9 mouse cellular contexts compared by ENCODE assay signal in genomic region chr12:70495282-70495922, GRCm38 (mm10). TPM values are rescaled to one million over a fixed set of nuclear protein-coding genes. Genes with fewer than 3 reads are reported as not detected.
A peak's percentile ranks its signal among the peaks of the same experiment; 100 is the strongest.
DNase-seq lines count a peak whose midpoint lies in the region; ATAC-seq lines count a peak whose summit lies in the region.
"Had no signal": no experiment of that assay in that cellular context is flagged by ENCODE, and none has a peak within 500 bp of the region (broad histone marks: within the 10 kb centered on the region; RNA-seq: fewer than 3 reads in every experiment).

No protein-coding gene starts in this region.

- WGBS in hindbrain, embryonic 13.5 days, result 56% methylated on average over 4 of the region's 4 CpGs
- 65% methylated on average over 4 of the region's 4 CpGs for WGBS in hindbrain, embryonic 10.5 days
- WGBS in embryonic facial prominence, embryonic 12.5 days, result 58% methylated on average over 4 of the region's 4 CpGs
- 68% methylated on average over 4 of the region's 4 CpGs for WGBS in kidney, embryonic 16.5 days

- H3K9ac ChIP-seq in hindbrain, embryonic 13.5 days, result no peak overlapping the region
- H3K9ac ChIP-seq in embryonic facial prominence, embryonic 12.5 days, result no peak overlapping the region
- H3K9ac ChIP-seq in kidney, embryonic 16.5 days (replicated peaks; ENCODE audit: low read length), result no peak overlapping the region
- H3K9ac ChIP-seq: neural tube, embryonic 13.5 days had no signal

- H3K4me1 ChIP-seq in hindbrain, embryonic 13.5 days (replicated peaks), result peaks cover 7% of the 10 kb centered on the region
- peaks cover 14% of the 10 kb centered on the region for H3K4me1 ChIP-seq in hindbrain, embryonic 10.5 days (replicated peaks)
- H3K4me1 ChIP-seq in embryonic facial prominence, embryonic 12.5 days, result peaks cover 12% of the 10 kb centered on the region
- H3K4me1 ChIP-seq in kidney, embryonic 16.5 days (ENCODE audit: insufficient read depth, low read length), result no peaks in the 10 kb centered on the region

- peak; percentile 50; the same call in 1 of the 2 replicates for ATAC-seq in hindbrain, embryonic 13.5 days (ENCODE audit: low FRiP score)
- ATAC-seq in embryonic facial prominence, embryonic 12.5 days (ENCODE audit: insufficient number of reproducible peaks, insufficient read depth, low FRiP score, low TSS enrichment), result 0 out of 2 replicates have a peak, but pooled peaks have one; percentile 16
- peak; percentile 65 for ATAC-seq in kidney, embryonic 16.5 days (ENCODE audit: low FRiP score, low TSS enrichment)

- no peak overlapping the region for H3K4me2 ChIP-seq in hindbrain, embryonic 13.5 days
- H3K4me2 ChIP-seq in embryonic facial prominence, embryonic 12.5 days (replicated peaks), result no peak overlapping the region
- no peak overlapping the region for H3K4me2 ChIP-seq in kidney, embryonic 16.5 days (replicated peaks; ENCODE audit: low read depth, low read length)
- H3K4me2 ChIP-seq: neural tube, embryonic 13.5 days had no signal

- DNase-seq in hindbrain, embryonic 10.5 days (ENCODE audit: low spot score), result no peak
- DNase-seq in Muller cell, postnatal 12 days (ENCODE audit: inconsistent ontology term), result peak; percentile 36
- peak; percentile 34 for DNase-seq in retina, adult 2 months (ENCODE audit: low read depth, low spot score)
- DNase-seq in left cerebral cortex, postnatal 4 days, result no peak
- DNase-seq in ovary, postnatal 10 days (ENCODE audit: low spot score), result no peak

- no peaks in the 10 kb centered on the region for H3K27me3 ChIP-seq in hindbrain, embryonic 13.5 days
- H3K27me3 ChIP-seq in hindbrain, embryonic 10.5 days (ENCODE audit: insufficient read depth, poor library complexity, severe bottlenecking), result no peaks in the 10 kb centered on the region
- H3K27me3 ChIP-seq in embryonic facial prominence, embryonic 12.5 days, result no peaks in the 10 kb centered on the region
- no peaks in the 10 kb centered on the region for H3K27me3 ChIP-seq in kidney, embryonic 16.5 days (ENCODE audit: insufficient read depth, low read length)
- H3K27me3 ChIP-seq: neural tube, embryonic 13.5 days had no signal

- no peaks in the 10 kb centered on the region for H3K36me3 ChIP-seq in hindbrain, embryonic 13.5 days
- no peaks in the 10 kb centered on the region for H3K36me3 ChIP-seq in hindbrain, embryonic 10.5 days
- no peaks in the 10 kb centered on the region for H3K36me3 ChIP-seq in embryonic facial prominence, embryonic 12.5 days
- no peaks in the 10 kb centered on the region for H3K36me3 ChIP-seq in kidney, embryonic 16.5 days (ENCODE audit: insufficient read depth, low read length)
- H3K36me3 ChIP-seq: neural tube, embryonic 13.5 days had no signal

- no peak overlapping the region for H3K4me3 ChIP-seq in hindbrain, embryonic 13.5 days
- no peak overlapping the region for H3K4me3 ChIP-seq in hindbrain, embryonic 10.5 days
- no peak overlapping the region for H3K4me3 ChIP-seq in embryonic facial prominence, embryonic 12.5 days
- H3K4me3 ChIP-seq in kidney, embryonic 16.5 days (ENCODE audit: low read length), result no peak overlapping the region
- H3K4me3 ChIP-seq: neural tube, embryonic 13.5 days had no signal

- intact Hi-C loops in left cerebral cortex, postnatal 4 days (cut with DNase I), result loop anchor here (1.0 to 5.0 kb wide), 2 partner anchors 332 to 415 kb away; partner anchors contain the start of gene Frmd6

- no peaks in the 10 kb centered on the region; the same call in 1 of the 2 replicates for H3K9me3 ChIP-seq in hindbrain, embryonic 13.5 days
- no peaks in the 10 kb centered on the region for H3K9me3 ChIP-seq in hindbrain, embryonic 10.5 days
- H3K9me3 ChIP-seq in embryonic facial prominence, embryonic 12.5 days, result no peaks in the 10 kb centered on the region
- no peaks in the 10 kb centered on the region for H3K9me3 ChIP-seq in kidney, embryonic 16.5 days (ENCODE audit: low read length)

- no peak overlapping the region for H3K27ac ChIP-seq in hindbrain, embryonic 13.5 days
- no peak overlapping the region for H3K27ac ChIP-seq in hindbrain, embryonic 10.5 days
- H3K27ac ChIP-seq in embryonic facial prominence, embryonic 12.5 days, result no peak overlapping the region
- no peak overlapping the region for H3K27ac ChIP-seq in kidney, embryonic 16.5 days (ENCODE audit: low read length)
- H3K27ac ChIP-seq: neural tube, embryonic 13.5 days had no signal

RNA-seq across cellular contexts. Expression of gene Tmx1, which starts 42.5 kb away (rescaled TPM):
- polyA plus RNA-seq in hindbrain, embryonic 13.5 days (2015; fragmentation: Nextera tagmentation; extraction: Ambion mirVana), result 146 and 151 TPM in 2 replicates
- polyA plus RNA-seq in hindbrain, embryonic 10.5 days (2016; fragmentation: Nextera tagmentation; extraction: Ambion mirVana), result 114 and 127 TPM in 2 replicates
- polyA plus RNA-seq in embryonic facial prominence, embryonic 12.5 days (2016; fragmentation: Nextera tagmentation; extraction: Ambion mirVana), result 97.1 and 104 TPM in 2 replicates
- 122 and 125 TPM in 2 replicates for polyA plus RNA-seq in kidney, embryonic 16.5 days (2015; fragmentation: Nextera tagmentation; extraction: Ambion mirVana)
- total RNA-seq in left cerebral cortex, postnatal 4 days (2021), result 10 to 100 TPM; 41.3 to 41.8 TPM

Comparison
In these comparisons a context has a peak if more than half of its experiments do, and no peak if none do; other contexts are left out.
1. DNase-seq: peak in Muller cell, postnatal 12 days (single experiment) and retina, adult 2 months (single experiment); none in hindbrain, embryonic 10.5 days (single experiment), left cerebral cortex, postnatal 4 days (single experiment) and ovary, postnatal 10 days (single experiment).
2. Peak in every context shown above with its lines, with median percentiles within 50 percentile points of each other: ATAC-seq.